Mouse (Mus musculus) forebrain, embryonic 15.5 days (tissue): ENCODE measurements around the gene Rp9. TPM values are rescaled to one million over a fixed set of nuclear protein-coding genes. Genes with fewer than 3 reads are reported as not detected.
"Not testable (repeated sequence)": the region's sequence is repeated elsewhere in the genome, so short reads cannot be mapped to it uniquely, and the experiment has no call there.

Experiments
- ATAC-seq: fragments of 200-750 bp; cut with Nextera tagmentation; replicated peaks from 2 replicates; pipeline ENCODE4 v1.8.0; 2017; ENCODE audit warnings: mild to moderate bottlenecking, moderate TSS enrichment, moderate library complexity
- H3K27ac ChIP-seq: fragments of 300-500 bp; sonication (generic); replicated peaks from 2 replicates; pipeline ENCODE4 v1.5.1; 2015; ENCODE audit warnings: mild to moderate bottlenecking, inconsistent platforms
- H3K27me3 ChIP-seq: fragments of 300-500 bp; sonication (generic); 2 replicates; pipeline ENCODE4 v1.6.1; 2015; ENCODE audit warnings: inconsistent platforms
- H3K36me3 ChIP-seq: fragments of 300-500 bp; sonication (generic); 2 replicates; pipeline ENCODE4 v1.6.1; 2015; ENCODE audit warnings: mild to moderate bottlenecking, inconsistent platforms
- H3K4me1 ChIP-seq: fragments of 300-500 bp; sonication (generic); 2 replicates; pipeline ENCODE4 v1.6.1; 2015; ENCODE audit warnings: inconsistent platforms
- H3K4me2 ChIP-seq: fragments of 300-500 bp; sonication (generic); replicated peaks from 2 replicates; pipeline ENCODE4 v1.6.1; 2015; ENCODE audit warnings: mild to moderate bottlenecking, inconsistent platforms
- H3K4me3 ChIP-seq: fragments of 300-500 bp; sonication (generic); 2 replicates; pipeline ENCODE4 v1.5.1; 2015; ENCODE audit warnings: mild to moderate bottlenecking, inconsistent platforms
- H3K9ac ChIP-seq: fragments of 300-500 bp; sonication (generic); replicated peaks from 2 replicates; pipeline ENCODE4 v1.6.1; 2015; ENCODE audit warnings: mild to moderate bottlenecking, inconsistent platforms
- H3K9me3 ChIP-seq: fragments of 300-500 bp; sonication (generic); 2 replicates; pipeline ENCODE4 v1.6.1; 2016; ENCODE audit warnings: inconsistent platforms
- WGBS: fragments of 180-500 bp; shearing (Covaris S2); methylation state at CpG from one replicate; pipeline ENCODE4 v1.1.7; 2015; ENCODE audit warnings: mixed read lengths; 5-methylcytosine and 5-hydroxymethylcytosine counted together
- polyA plus RNA-seq: library from polyadenylated mRNA; unstranded; fragments of >200 nt; fragmentation: Nextera tagmentation; extraction: Ambion mirVana; gene quantifications from 2 replicates; pipeline ENCODE4 v1.2.1, GENCODE M21; 2015

Gene Rp9
- polyA plus RNA-seq, 1 experiment from 2014 or later, result 71.5 TPM

GRCm38 (mm10) chr9:22409501-22409900 lies 60.0 kb downstream of the Rp9 start:
- no peak overlapping the region for H3K9ac ChIP-seq
- 80% methylated on average over 7 of the region's 7 CpGs for WGBS

GRCm38 (mm10) chr9:22408344-22408743 lies 61.2 kb downstream of the Rp9 start:
- H3K27me3 ChIP-seq, H3K9ac ChIP-seq, H3K36me3 ChIP-seq, H3K9me3 ChIP-seq, H3K4me1 ChIP-seq, H3K4me3 ChIP-seq, H3K4me2 ChIP-seq, H3K27ac ChIP-seq, ATAC-seq: not testable (repeated sequence)
- WGBS, result 33% methylated on average over 4 of the region's 4 CpGs

More at GRCm38 (mm10) chr9:22409501-22409900, 60.0 kb downstream of the Rp9 start:
- no peaks in the 10 kb centered on the region for H3K36me3 ChIP-seq
- no peak for ATAC-seq
- H3K27ac ChIP-seq, result no peak overlapping the region
- H3K27me3 ChIP-seq, result no peaks in the 10 kb centered on the region
- no peaks in the 10 kb centered on the region for H3K9me3 ChIP-seq
- H3K4me1 ChIP-seq, result peaks cover 3% of the 10 kb centered on the region; the same call in 1 of the 2 replicates
- no peak overlapping the region for H3K4me2 ChIP-seq
- no peak overlapping the region for H3K4me3 ChIP-seq

- H3K36me3 ChIP-seq, H3K27me3 ChIP-seq, H3K9me3 ChIP-seq, H3K4me1 ChIP-seq, ATAC-seq, H3K9ac ChIP-seq, H3K4me2 ChIP-seq, H3K27ac ChIP-seq, H3K4me3 ChIP-seq: not testable (repeated sequence)
- WGBS, result 82% methylated on average over 4 of the region's 4 CpGs
Measured at GRCm38 (mm10) chr9:22407633-22408032, 61.9 kb downstream of the Rp9 start.

GRCm38 (mm10) chr9:22405414-22405813 lies 64.1 kb downstream of the Rp9 start:
- no peak for ATAC-seq
- WGBS, result 76% methylated on average over 3 of the region's 3 CpGs

GRCm38 (mm10) chr9:22403501-22403900 lies 66.0 kb downstream of the Rp9 start:
- not testable (repeated sequence) for H3K27me3 ChIP-seq, H3K9ac ChIP-seq, ATAC-seq, H3K36me3 ChIP-seq, H3K4me1 ChIP-seq, H3K27ac ChIP-seq, H3K9me3 ChIP-seq, H3K4me3 ChIP-seq, H3K4me2 ChIP-seq
- 65% methylated on average over 2 of the region's 2 CpGs for WGBS

More at GRCm38 (mm10) chr9:22405414-22405813, 64.1 kb downstream of the Rp9 start:
- no peak overlapping the region for H3K9ac ChIP-seq
- H3K27ac ChIP-seq, result no peak overlapping the region
- H3K27me3 ChIP-seq, result no peaks in the 10 kb centered on the region
- no peaks in the 10 kb centered on the region for H3K4me1 ChIP-seq
- no peak overlapping the region for H3K4me3 ChIP-seq
- no peaks in the 10 kb centered on the region for H3K36me3 ChIP-seq
- H3K9me3 ChIP-seq, result no peaks in the 10 kb centered on the region
- H3K4me2 ChIP-seq, result no peak overlapping the region

GRCm38 (mm10) chr9:22402976-22403375 lies 66.6 kb downstream of the Rp9 start:
- 89% methylated on average over 3 of the region's 3 CpGs for WGBS
- H3K36me3 ChIP-seq, result no peaks in the 10 kb centered on the region
- no peaks in the 10 kb centered on the region for H3K4me1 ChIP-seq
- H3K4me3 ChIP-seq, result no peak overlapping the region
- no peaks in the 10 kb centered on the region for H3K9me3 ChIP-seq
- no peaks in the 10 kb centered on the region for H3K27me3 ChIP-seq
- no peak for ATAC-seq
- no peak overlapping the region for H3K27ac ChIP-seq
- H3K9ac ChIP-seq, result no peak overlapping the region
- no peak overlapping the region for H3K4me2 ChIP-seq

GRCm38 (mm10) chr9:22402001-22402400 lies 67.5 kb downstream of the Rp9 start:
- Histone ChIP-seq H3K9me3 (no peaks in the 10 kb centered on the region), H3K27ac (no peak overlapping the region), H3K27me3 (no peaks in the 10 kb centered on the region), H3K9ac (no peak overlapping the region), H3K4me2 (no peak overlapping the region), H3K36me3 (no peaks in the 10 kb centered on the region), H3K4me1 (no peaks in the 10 kb centered on the region), H3K4me3 (no peak overlapping the region)
- no peak for ATAC-seq
- 88% methylated on average over 6 of the region's 6 CpGs for WGBS

GRCm38 (mm10) chr9:22399021-22399420 lies 70.5 kb downstream of the Rp9 start:
- Histone ChIP-seq H3K9ac (no peak overlapping the region), H3K4me2 (no peak overlapping the region)
- 58% methylated on average over 4 of the region's 4 CpGs for WGBS

GRCm38 (mm10) chr9:22394725-22395124 lies 74.8 kb downstream of the Rp9 start:
- H3K27me3 ChIP-seq, result no peaks in the 10 kb centered on the region
- ATAC-seq, result no peak
- H3K9ac ChIP-seq, result no peak overlapping the region
- 89% methylated on average over 2 of the region's 2 CpGs for WGBS
- H3K4me2 ChIP-seq, result no peak overlapping the region
- H3K36me3 ChIP-seq, result no peaks in the 10 kb centered on the region
- H3K4me3 ChIP-seq, result no peak overlapping the region
- no peaks in the 10 kb centered on the region for H3K9me3 ChIP-seq
- H3K4me1 ChIP-seq, result peaks cover 1% of the 10 kb centered on the region; the same call in 1 of the 2 replicates
- no peak overlapping the region for H3K27ac ChIP-seq

More at GRCm38 (mm10) chr9:22399021-22399420, 70.5 kb downstream of the Rp9 start:
- H3K9me3 ChIP-seq, result no peaks in the 10 kb centered on the region
- H3K27me3 ChIP-seq, result no peaks in the 10 kb centered on the region
- H3K27ac ChIP-seq, result no peak overlapping the region
- ATAC-seq, result no peak
- H3K4me3 ChIP-seq, result no peak overlapping the region
- no peaks in the 10 kb centered on the region for H3K36me3 ChIP-seq
- H3K4me1 ChIP-seq, result no peaks in the 10 kb centered on the region

- Histone ChIP-seq H3K9ac (no peak overlapping the region), H3K4me1 (peaks cover 26% of the 10 kb centered on the region), H3K4me2 (no peak overlapping the region), H3K27ac (no peak overlapping the region), H3K9me3 (no peaks in the 10 kb centered on the region), H3K4me3 (no peak overlapping the region), H3K27me3 (no peaks in the 10 kb centered on the region), H3K36me3 (no peaks in the 10 kb centered on the region)
- no peak for ATAC-seq
- 95% methylated on average over 5 of the region's 5 CpGs for WGBS
Measured at GRCm38 (mm10) chr9:22390390-22390789, 79.2 kb downstream of the Rp9 start.

GRCm38 (mm10) chr9:22389736-22390245 lies 79.8 kb downstream of the Rp9 start:
- H3K36me3 ChIP-seq, result no peaks in the 10 kb centered on the region
- ATAC-seq, result no peak
- no peaks in the 10 kb centered on the region for H3K27me3 ChIP-seq
- WGBS, result 72% methylated on average over 6 of the region's 6 CpGs
- no peaks in the 10 kb centered on the region for H3K9me3 ChIP-seq
- peaks cover 26% of the 10 kb centered on the region for H3K4me1 ChIP-seq
- no peak overlapping the region; the same call in 1 of the 2 replicates for H3K27ac ChIP-seq
- H3K4me3 ChIP-seq, result peak overlapping the region; percentile 66; the same call in 1 of the 2 replicates
- H3K9ac ChIP-seq, result no peak overlapping the region; the same call in 1 of the 2 replicates
- H3K4me2 ChIP-seq, result peak overlapping the region; percentile 82

- Histone ChIP-seq H3K4me1 (peaks cover 26% of the 10 kb centered on the region), H3K4me3 (peak within 1 kb of the TSS; percentile 66), H3K36me3 (no peaks in the 10 kb centered on the region), H3K27me3 (no peaks in the 10 kb centered on the region), H3K9me3 (no peaks in the 10 kb centered on the region), H3K9ac (peak within 1 kb of the TSS; percentile 76), H3K4me2 (peak within 1 kb of the TSS; percentile 82), H3K27ac (peak within 1 kb of the TSS; percentile 74)
- under 1% methylated on average over 37 of the region's 44 CpGs for WGBS
- ATAC-seq, result peak; percentile 97
Measured at GRCm38 (mm10) chr9:22389021-22389476, 80.5 kb downstream of the Rp9 start, which contains the start of gene Anln. Gene Anln, minus strand, starts transcription at chr9:22389188.
